Mouse (Mus musculus) urinary bladder, adult 2 months (tissue): ENCODE results near the gene Ablim1. TPM values are rescaled to one million over a fixed set of nuclear protein-coding genes. Genes with fewer than 3 reads are reported as not detected.
A peak's percentile ranks its signal among the peaks of the same experiment; 100 is the strongest.

Experiments
- DNase-seq: peaks from one replicate; pipeline ENCODE4 v3.0.0; 2022; ENCODE audit warnings: low spot score
- polyA plus RNA-seq: library from polyadenylated mRNA; depleted of rRNA; stranded (reverse); fragments of >200 nt; gene quantifications from 2 replicates; pipeline ENCODE4 v1.2.3, GENCODE M21; 2012

Gene Ablim1
- polyA plus RNA-seq, 1 experiment, result 24.3 TPM

DNA sequence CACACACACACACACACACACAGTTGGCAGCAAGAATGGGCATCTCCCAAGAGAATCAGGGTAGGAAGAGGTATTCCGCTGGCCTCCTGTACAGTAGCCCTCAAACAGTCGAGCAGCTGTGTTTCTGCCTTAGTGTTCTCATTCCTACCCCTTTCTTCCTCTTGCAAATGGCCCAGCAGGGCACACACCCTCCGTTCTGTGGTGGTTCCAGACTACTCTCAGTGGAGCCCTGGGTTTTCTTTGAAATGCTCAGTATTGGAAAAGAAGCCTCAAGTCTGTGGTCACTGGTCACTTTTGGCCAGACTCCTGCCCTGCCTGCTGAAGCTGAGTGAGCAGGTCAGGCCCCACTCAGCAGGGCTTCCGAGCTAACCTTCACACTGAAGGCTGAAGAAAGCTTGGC, 305.1 kb downstream of the Ablim1 start:
- DNase-seq, result no peak

DNA sequence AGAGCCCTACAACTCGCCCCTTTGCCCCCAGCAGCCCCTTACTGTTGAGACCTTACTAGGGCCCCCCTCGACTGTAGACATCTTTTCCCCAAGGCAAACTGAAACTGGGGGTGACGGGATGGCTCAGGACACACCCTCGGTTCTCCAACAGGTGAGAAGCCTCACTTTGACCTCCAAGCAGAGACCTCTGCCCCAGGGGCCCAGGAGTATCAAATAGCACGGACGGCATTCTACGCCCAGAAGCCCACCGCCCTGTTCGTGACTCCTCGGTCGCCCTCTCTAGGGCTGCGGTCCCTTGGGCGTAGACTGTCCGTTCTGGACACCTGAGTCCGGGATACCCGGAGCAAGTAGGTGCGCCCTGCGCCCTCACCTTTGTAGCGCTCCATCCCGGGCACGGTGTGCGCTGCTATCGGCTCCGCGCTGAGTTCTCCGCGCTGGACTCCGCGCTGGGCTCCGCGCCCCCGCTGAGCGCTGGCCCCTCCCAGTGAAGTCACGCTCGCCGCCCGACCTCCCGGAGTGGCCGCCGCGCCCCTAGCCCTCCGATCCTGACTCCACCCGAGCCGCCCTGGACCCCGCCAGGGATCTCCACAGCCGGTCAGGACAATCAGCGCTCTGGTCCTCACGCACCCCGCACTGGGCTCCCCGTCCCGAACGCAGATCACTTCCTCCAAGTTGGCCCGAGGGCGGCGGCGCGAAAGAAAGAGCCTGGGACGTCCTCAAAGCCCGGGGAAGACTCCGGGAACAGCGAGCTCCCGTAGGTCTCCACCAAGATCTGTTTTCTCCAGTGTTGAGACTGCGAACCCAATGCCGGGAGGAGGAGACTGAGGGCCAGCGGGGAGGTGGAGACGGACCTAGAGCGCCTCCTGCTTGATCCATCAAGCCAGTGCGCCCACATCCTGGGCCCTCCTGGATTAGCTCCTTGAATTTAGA, 306.7 kb downstream of the Ablim1 start, which contains the start of gene Afap1l2:
Gene Afap1l2 (minus strand): TSS at position 448 of the 930 bp plus-strand sequence.
- peak; percentile 64 for DNase-seq

DNA sequence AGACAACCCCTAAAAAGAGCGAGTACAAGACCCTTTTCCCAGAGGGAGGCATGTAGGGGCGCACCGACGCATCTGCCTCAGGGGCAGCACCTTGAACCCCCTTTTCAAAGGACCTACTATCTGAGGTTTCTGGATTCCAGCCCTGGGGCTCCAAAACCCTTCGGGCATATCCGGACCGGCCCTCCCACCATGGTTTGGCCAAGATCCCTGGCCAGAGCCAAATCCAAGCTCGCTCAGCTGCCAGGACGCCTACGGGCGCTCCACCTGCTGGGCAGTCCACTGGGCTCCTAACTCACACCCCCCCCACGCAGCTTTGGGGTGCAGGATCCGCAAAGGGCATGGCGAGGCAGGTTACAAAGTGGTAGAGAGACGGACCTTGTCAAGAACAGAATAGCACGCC, 307.4 kb downstream of the Ablim1 start:
- DNase-seq, result no peak

DNA sequence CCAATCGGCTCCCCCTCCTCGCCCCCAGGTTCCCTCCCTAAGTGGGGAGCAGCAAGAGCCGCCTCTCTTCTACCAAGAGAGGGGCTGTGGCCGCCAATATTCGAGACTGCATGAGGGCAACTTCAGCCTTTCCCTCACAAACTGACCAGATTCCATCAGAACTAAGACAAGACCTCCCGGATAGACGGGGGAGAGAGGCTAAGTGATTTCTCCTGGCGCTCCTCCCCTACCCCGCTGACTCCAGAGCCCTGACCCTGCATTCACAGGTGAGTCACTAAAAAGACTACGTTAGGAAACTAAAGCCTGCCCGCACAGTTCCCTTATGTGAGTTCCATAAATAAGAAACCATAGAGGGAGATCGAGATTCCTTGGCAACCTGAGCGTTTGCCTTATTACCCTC, 307.9 kb downstream of the Ablim1 start:
- no peak for DNase-seq

DNA sequence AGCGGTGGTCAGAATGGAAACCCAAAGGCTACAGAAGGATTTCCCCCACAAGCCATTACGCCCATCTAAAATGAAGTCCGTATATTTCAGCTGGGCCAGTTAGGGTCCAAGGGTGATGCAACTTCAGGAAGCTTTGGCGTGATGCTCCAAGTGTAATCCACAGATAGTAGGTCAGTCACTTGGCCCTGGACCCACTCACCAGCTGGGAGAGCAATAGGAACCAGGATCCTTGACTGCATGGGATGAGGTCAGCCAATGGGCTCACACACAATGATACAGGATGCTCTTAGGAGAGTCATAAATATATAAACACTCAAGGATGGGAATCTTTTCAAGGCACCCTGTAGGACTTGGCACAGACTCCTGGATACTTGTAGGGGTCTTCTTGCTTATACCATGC, 309.7 kb downstream of the Ablim1 start:
- DNase-seq, result no peak

DNA sequence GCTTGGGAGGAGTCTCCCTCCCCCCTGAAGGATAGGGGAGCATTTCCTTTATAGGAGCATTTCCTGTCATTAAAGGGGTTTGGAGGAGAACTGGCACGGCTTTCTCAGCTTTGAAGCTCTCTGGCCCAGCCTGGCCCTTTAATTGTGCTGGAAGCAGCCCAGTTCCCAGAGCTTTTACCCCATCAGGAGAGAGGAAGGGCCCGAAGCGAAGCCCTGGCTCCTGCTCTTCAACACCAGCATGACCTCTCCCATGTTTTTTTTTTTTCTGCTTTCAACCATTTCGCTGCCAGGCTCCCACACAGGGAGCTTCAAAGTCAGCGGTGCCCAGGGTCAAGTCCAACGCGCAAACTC, 311.3 kb downstream of the Ablim1 start:
- no peak for DNase-seq

DNA sequence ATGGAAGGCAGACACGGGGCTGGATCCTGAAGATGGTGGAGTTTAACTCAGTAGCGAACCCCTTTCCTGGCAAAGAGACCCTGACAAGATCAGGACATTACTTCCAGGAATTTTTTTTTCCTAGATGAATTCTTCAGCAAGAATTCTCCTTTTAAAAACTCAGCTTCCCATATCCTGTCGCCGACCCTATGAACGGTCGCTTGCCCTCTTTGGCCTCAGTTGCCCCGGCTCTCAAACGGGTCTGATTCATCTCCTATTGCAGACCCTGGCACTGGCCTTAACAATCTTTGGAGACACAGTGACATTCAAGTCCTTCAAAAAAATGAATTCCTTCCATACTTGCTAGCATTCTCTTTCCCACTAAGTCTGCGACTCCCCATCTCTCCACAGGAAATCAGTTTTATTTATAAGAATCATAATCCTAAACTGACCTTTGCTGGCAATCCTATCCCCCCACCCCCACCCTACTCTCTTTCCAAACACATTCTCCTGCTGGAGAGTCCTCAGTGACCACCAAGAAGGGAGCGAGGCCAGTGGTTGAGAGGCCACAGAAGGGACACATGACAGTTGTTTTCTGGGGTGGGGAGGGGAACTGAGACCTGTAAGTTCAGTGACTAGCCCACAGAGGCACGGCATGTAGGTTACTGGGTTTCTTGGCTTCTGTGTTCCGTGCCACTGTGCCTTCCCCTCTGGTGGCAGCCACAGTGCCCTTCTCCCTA, 311.8 kb downstream of the Ablim1 start:
- DNase-seq, result no peak

DNA sequence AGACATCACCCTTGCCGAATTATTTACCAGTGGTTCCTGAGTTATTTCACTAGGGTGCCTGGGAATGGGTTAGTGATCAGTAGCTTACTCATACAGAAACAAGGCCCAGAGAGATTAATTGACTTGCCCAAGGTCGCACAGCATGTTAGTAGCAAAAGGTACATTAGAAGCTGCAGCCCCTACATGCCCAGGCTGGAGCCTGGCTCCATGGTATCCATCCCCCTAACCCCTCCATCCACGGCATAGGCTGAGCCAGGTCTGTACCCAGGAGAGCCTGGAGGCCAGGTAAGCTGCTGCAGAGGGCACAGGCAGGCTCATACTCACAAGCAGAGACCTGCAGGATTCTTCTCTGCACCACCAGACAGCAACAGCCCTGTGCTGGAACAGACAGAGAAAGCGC, 312.8 kb downstream of the Ablim1 start:
- no peak for DNase-seq

DNA sequence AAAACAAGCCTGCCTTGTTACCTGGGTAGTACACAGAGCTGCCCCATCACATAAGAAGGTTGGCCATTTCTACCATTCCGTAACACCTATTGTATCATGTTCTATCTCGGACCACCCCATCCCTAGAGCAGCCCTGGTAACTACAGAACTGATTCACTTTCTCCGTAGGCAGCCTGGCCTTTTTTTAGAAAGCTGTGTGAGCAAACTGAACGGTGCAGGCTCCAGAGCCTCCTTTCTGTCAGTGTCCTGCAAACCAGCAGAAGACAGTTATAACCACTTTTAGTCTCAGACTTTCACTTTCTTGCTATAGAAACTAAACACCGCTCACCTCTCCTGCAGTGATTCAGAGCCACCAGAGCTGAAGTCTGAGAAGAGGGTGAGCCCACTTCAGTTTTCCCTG, 314.1 kb downstream of the Ablim1 start:
- no peak for DNase-seq

DNA sequence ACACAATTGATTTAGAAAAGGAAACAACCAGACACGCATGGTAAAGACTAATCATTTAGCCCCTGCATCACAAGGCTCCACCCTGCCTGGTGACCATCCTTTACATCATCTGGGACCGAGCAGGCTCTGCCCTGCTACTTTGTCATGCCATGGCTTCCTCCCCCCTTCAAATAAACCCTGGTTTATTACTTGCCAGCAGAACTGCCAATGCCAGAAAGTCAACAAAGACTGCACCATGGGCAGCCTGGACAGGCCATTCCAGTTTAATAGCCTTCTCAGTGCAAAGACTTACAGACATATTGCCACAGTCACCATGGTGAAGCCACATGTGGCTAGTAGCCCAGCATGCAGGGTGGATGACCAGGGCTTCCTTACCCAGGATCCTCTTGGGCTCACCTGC, 314.9 kb downstream of the Ablim1 start:
- no peak for DNase-seq

DNA sequence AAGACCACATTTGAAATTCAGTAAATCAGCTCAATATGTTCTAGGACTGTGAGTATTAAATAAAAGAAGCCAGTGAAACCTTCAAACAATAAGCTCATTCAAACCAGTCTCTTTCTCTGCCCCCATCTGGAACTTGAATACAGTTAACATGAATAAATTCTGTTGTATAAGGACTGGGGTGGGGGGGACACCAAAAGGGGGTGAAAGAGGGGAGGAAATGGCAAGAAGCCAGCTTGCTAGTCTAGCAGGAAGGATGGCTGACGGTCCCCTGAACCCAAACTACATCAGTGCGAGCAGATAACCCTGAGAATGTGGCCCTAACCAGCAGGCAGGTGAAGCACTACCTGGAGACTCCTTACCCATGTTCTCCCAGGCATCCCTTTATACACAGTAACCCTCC, 315.8 kb downstream of the Ablim1 start:
- DNase-seq, result no peak

DNA sequence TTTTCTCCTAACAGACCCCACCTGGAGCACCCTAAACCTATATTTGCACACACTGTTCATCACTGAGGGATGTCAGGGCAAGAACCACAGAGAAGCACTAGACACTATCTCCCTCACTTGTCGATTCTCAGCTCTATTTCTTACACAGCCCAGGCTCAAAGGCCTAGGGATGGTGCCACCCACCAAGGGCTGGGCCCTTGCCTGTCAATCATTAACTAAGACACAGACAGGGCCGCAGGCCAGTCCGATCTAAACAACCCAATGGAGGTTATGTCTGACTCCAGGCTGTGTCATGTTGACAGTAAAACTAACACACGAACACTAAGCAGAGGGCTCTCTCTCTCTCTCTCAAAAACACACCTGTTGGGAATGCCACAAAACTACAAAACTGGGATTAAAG, 316.4 kb downstream of the Ablim1 start:
- DNase-seq, result no peak

DNA sequence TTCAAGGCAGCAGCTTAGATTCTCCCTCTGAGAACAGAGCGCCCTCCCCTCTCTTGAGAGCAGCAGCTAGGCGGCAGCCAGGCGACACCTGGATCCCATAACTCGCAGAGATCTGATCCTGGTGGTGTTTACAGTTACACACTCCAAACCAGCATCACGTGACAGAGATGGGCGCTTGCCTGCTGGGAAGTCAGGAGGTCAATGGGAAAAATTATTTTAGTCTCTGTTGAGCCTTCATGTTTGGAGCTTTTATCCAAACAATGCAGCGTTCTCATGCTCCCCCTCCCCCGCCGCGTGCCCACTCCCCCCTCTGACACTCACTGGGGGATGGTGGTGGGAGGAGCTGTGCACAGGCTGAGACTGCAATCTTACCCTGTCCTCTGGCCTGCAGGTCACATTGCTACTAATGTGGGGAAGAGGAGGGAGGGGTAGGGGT, 317.5 kb downstream of the Ablim1 start:
- DNase-seq, result no peak

DNA sequence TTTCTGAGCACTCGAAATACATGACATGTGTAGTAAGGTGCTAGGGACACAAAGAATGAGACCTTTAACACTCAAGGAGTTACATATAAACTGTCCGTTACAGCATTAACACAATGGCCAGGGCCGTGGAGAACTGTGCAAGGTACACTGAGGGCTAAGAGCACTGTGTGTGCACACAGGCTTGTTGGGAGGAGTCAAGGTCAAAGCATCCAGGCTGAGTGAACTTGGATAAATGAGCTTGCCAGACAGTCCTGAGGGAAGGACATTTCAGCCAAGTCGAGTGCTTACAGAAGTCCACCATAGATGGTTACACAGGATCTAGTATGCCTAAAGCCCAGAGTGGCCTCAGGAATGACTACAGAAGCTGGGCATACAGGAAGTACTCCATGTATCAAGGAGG, 319.3 kb downstream of the Ablim1 start:
- no peak for DNase-seq

DNA sequence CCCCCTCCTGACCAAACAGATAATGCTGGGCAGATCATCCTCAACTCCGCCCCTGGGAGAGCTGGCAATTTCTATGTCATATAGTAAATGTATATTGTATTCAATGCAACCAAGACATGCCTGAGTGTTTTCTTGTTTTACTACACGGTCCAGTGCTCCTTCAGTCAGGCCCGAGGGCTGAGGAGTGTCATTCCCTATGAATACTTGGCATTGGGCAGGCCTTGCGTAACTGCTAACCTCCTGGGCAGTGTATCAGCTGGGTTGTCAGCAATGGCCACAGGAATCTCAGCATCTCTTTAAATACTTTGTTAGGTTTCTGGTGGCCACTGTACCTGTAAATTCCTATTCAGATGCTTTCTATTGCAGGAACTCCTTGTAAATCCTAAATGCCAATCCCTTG, 320.1 kb downstream of the Ablim1 start:
- no peak for DNase-seq

DNA sequence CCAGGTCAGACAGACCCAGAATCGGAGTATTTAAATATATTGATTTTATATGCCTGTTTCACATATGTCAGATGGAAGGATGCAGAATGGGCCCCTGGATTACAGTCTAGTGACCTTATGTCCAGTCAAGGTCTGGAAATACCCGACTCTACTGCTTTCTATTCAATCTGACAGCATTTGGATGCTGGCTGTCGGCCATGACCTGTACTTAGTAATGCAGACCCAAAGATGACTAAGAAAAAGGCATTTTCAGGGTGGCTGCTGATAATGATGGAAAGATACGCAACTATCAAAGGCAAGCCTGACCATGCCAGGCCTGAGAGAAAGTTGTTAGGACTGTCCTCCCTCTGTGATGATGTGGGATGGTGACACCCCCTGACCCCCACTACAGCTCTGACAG, 321.0 kb downstream of the Ablim1 start:
- no peak for DNase-seq

DNA sequence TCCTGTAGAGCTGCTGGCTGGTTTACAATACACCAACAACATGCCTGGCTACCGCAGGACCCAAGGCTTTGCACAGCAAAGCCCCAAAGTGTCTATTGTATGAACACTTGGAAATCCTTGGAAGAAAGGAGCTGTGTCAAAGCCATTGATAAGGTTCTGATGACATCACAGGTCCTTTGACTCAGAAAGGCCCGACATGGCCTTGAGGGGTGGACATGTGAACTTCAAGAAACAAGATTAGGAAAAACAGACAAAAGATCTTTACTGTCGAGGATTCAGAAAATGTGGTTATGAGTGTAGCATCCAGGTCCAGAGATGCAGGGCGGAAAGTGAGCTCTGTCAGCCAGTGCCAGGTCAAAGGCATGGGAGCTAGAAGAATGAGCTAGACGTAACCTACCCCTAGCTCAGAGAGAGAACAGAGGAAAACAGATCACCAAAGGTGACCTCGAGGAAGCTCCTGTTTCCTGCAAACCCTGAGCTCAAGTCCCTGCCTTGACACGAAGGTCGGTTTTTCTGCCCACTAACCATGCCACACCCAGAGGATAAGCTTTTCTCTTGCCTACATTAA, 321.7 kb downstream of the Ablim1 start:
- no peak for DNase-seq

DNA sequence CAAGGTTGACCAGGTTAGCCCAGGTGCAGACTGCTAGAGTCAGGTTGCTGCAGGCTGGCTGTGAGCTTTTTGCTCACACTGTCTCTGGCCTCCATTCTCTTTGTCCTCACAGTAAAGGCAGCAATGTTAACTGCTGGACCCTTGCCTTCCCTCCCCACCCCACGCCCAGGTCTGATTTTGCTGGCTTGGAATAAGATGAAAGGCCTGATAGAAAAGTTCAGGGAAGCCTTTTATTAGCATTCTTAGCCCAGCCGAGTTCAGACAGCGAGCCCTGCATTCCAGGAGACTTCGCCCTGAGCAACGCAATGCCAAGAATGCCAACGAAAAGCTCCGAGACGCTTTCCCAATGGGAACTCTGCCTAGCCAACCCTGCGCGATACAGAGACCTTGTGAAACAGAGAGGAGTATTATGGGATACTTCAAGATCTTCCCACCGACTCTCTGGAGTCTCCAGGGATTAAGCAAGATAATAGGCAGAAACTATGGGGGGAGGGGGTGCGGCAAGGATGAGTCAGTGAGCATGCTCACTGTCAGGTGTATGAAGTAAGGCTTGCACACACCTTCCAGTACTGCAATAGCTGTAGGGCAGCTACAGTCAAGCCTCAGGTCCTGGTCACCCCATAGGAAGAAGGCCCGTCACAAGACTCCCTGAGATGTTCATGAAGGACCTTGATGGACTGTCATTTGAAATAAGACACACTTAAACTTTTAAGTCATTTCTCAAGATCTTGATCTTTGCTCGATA, 324.2 kb downstream of the Ablim1 start:
- DNase-seq, result no peak

DNA sequence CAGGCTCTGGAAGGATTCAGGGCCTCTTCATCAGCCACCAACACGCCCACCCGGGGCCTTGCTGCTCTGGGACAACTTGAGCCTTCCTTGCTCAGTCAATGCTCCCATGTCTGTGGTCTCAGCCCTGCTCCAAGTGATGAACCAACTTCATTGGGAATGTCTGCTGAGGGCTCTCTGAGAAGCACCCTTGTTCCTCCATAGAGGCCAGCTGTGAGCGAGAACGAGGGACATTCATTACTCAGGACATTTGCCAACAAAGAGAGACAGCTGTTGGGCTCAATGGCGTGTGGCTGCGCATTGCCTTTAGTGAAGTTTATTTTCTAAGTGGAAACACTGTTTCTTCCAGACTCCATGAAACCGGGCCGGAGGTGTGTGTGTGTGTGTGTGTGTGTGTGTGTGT, 325.5 kb downstream of the Ablim1 start:
- no peak for DNase-seq

DNA sequence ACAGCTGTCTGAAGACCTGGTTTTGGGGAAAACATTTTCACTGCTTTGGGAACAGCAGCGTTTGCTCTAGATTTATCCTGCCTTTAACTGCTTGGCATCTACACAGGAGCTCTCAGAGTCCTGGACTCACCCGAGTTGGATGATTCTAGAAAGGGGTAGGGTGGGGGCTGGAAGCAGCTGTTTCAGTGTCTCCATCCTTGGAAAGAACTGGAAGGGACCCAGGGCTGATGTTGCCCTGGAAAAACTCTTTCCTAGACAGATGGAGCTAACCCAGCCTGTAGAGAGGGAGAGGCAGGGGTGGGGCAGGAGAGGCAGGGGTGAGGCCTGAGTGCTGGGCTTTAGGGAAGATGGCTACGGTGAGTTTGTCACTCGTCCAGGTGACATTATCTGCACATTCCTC, 330.5 kb downstream of the Ablim1 start:
- no peak for DNase-seq

DNA sequence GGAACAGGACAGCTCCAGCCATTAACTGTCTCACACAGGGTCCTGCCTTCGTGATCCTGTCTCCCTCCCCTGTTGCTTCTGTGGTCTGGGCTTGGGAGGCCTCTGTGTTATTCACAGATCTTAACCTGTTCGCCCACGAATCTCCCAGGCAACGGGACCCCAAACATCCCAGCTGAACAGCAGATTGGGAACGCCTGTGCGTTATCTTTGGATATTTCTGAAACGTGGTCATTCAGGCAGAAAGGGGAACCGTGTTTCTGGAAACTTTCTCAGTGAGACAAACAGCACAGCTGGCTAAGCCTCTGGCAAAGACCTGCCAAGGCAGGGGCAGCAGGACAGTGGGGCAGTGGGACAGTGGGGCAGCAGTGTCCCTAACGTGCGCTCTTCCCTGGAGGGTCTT, 331.0 kb downstream of the Ablim1 start:
- DNase-seq, result no peak
